Mouse (Mus musculus) testis, postnatal 14 days (tissue): ENCODE measurements around the gene Hcfc1r1.

Source experiments
- DNase-seq: peaks from one replicate; pipeline ENCODE4 v3.0.0; 2021; ENCODE audit warnings: low spot score

Gene Hcfc1r1

GRCm38 (mm10) chr17:23675127-23675526 is 1.7 kb downstream of the Hcfc1r1 start:
- DNase-seq: no peak

- no peak for DNase-seq
These were observed 2.3 kb downstream of the Hcfc1r1 start for GRCm38 (mm10) chr17:23675564-23676281.

- DNase-seq: no peak
These were observed 3.2 kb downstream of the Hcfc1r1 start for GRCm38 (mm10) chr17:23676473-23677031.

GRCm38 (mm10) chr17:23677236-23677679 is 3.9 kb downstream of the Hcfc1r1 start, which contains the start of gene Tnfrsf12a:
Gene Tnfrsf12a, minus strand, starts transcription at chr17:23677468.
- peak; percentile 81 for DNase-seq

GRCm38 (mm10) chr17:23679127-23679835 is 5.9 kb downstream of the Hcfc1r1 start, which contains the start of gene Cldn6:
Gene Cldn6, plus strand, starts transcription at chr17:23679249.
- no peak for DNase-seq

GRCm38 (mm10) chr17:23680336-23680735 is 6.9 kb downstream of the Hcfc1r1 start:
- no peak for DNase-seq

GRCm38 (mm10) chr17:23681086-23681485 is 7.7 kb downstream of the Hcfc1r1 start:
- no peak for DNase-seq

GRCm38 (mm10) chr17:23682092-23682491 is 8.7 kb downstream of the Hcfc1r1 start:
- DNase-seq: no peak

- no peak for DNase-seq
These were observed 9.1 kb downstream of the Hcfc1r1 start for GRCm38 (mm10) chr17:23682530-23682929.

GRCm38 (mm10) chr17:23683226-23683625 is 9.8 kb downstream of the Hcfc1r1 start:
- DNase-seq: no peak

- no peak for DNase-seq
These were observed 10.7 kb downstream of the Hcfc1r1 start, which contains the start of gene Cldn9 for GRCm38 (mm10) chr17:23683856-23684672. Gene Cldn9, minus strand, starts transcription at chr17:23684026.

GRCm38 (mm10) chr17:23694491-23694890 is 21.1 kb downstream of the Hcfc1r1 start:
- no peak for DNase-seq

- DNase-seq: no peak
These were observed 22.4 kb downstream of the Hcfc1r1 start for GRCm38 (mm10) chr17:23695801-23696200.

- no peak for DNase-seq
These were observed 26.0 kb downstream of the Hcfc1r1 start for GRCm38 (mm10) chr17:23699131-23700077.

GRCm38 (mm10) chr17:23700079-23700478 is 26.7 kb downstream of the Hcfc1r1 start:
- DNase-seq: peak; percentile 86

- no peak for DNase-seq
These were observed 29.9 kb downstream of the Hcfc1r1 start for GRCm38 (mm10) chr17:23703301-23703700.

- no peak for DNase-seq
These were observed 31.3 kb downstream of the Hcfc1r1 start for GRCm38 (mm10) chr17:23704741-23705140.

GRCm38 (mm10) chr17:23705525-23706104 is 32.2 kb downstream of the Hcfc1r1 start:
- no peak for DNase-seq

- DNase-seq: peak; percentile 62
These were observed 32.8 kb downstream of the Hcfc1r1 start for GRCm38 (mm10) chr17:23706212-23706611.

- DNase-seq: no peak
These were observed 43.6 kb downstream of the Hcfc1r1 start for GRCm38 (mm10) chr17:23717003-23717402.
